Mouse (Mus musculus): Measurements from ENCODE around the gene N4bp2l2. TPM values are rescaled to one million over a fixed set of nuclear protein-coding genes. Genes with fewer than 3 reads are reported as not detected.
A peak's percentile ranks its signal among the peaks of the same experiment; 100 is the strongest.
"Not testable (repeated sequence)": the region's sequence is repeated elsewhere in the genome, so short reads cannot be mapped to it uniquely, and the experiment has no call there.

Gene N4bp2l2
- polyA plus RNA-seq, 1 experiment from 2014 or later: 17.4 TPM

DNA sequence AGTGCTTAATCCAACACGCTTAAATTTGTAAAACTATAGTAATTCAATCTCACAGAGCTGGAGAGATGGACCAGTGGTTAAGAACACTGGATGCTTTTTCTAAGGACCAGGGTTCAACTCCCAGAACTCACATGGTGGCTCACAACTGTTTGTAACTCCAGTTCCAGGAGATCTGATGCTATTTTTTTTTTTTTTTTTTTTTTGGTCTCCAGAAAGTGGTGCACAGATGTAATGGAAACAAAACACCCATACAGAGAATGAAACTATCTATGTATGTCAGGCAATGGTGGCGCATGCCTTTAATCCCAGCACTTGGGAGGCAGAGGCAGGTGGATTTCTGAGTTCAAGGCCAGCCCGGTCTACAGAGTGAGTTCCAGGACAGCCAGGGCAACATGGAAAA lies 5.7 kb downstream of the N4bp2l2 start:
- not testable (repeated sequence) for ATAC-seq (ENCODE audit: low read depth); H3K9ac ChIP-seq (ENCODE audit: low read depth, low read length); H3K27me3 ChIP-seq (ENCODE audit: control insufficient read depth, insufficient read depth, low read depth, low read length); H3K27ac ChIP-seq (ENCODE audit: low read length); H3K9me3 ChIP-seq (replicated peaks; ENCODE audit: control insufficient read depth, low read length)
- WGBS (ENCODE audit: insufficient replicate concordance): 89% methylated on average over 3 of the region's 3 CpGs
- peak overlapping the region; percentile 30; the same call in 1 of the 2 replicates for H3K4me2 ChIP-seq (ENCODE audit: low read depth, low read length)
- H3K36me3 ChIP-seq (ENCODE audit: control insufficient read depth, insufficient read depth): peaks cover 14% of the 10 kb centered on the region
- H3K4me3 ChIP-seq (ENCODE audit: low read depth, low read length): peak overlapping the region; percentile 8; the same call in 1 of the 2 replicates
- peaks cover 30% of the 10 kb centered on the region for H3K4me1 ChIP-seq (ENCODE audit: control insufficient read depth, low read depth, low read length)

DNA sequence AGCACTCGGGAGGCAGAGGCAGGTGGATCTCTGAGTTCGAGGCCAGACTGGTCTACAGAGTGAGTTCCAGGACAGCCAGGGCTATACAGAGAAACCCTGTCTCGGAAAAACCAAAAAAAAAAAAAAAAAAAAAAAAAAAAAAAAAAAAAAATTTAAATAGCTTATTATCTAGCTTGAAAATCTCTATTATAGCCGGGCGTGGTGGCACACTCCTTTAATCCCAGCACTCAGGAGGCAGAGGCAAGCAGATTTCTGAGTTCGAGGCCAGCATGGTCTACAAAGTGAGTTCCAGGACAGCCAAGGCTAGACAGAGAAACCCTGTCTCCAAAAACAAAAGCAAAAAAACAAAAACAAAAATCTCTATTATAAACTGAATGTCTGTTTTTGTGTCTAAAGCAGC lies 6.6 kb downstream of the N4bp2l2 start:
- not testable (repeated sequence) for H3K27ac ChIP-seq (ENCODE audit: low read length); H3K4me3 ChIP-seq (ENCODE audit: low read depth, low read length); H3K9ac ChIP-seq (ENCODE audit: low read depth, low read length); H3K9me3 ChIP-seq (replicated peaks; ENCODE audit: control insufficient read depth, low read length); H3K4me2 ChIP-seq (ENCODE audit: low read depth, low read length); ATAC-seq (ENCODE audit: low read depth); H3K27me3 ChIP-seq (ENCODE audit: control insufficient read depth, insufficient read depth, low read depth, low read length)
- peaks cover 14% of the 10 kb centered on the region for H3K36me3 ChIP-seq (ENCODE audit: control insufficient read depth, insufficient read depth)
- 76% methylated on average over 6 of the region's 6 CpGs for WGBS (ENCODE audit: insufficient replicate concordance)
- H3K4me1 ChIP-seq (ENCODE audit: control insufficient read depth, low read depth, low read length): peaks cover 30% of the 10 kb centered on the region

DNA sequence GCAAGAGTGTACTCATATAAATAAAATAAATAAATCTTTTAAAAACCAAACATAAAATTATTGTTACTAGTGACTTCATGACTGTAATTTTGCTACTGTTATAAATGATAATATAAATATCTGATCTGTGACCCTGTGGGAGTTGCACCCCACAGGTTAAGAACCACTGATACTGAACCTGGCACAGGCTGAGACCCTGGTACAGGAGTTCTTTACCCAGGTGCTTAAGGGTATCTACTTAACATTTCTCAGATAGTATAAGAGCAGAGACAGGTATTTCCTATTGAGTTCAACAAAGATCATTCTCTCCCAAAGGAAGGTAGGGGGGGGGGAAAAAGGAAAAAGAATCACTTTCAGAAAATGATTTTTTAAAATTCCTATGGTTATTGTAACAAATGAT lies 11.4 kb downstream of the N4bp2l2 start:
- no peaks in the 10 kb centered on the region for H3K27me3 ChIP-seq (ENCODE audit: control insufficient read depth, insufficient read depth, low read depth, low read length)
- no peak overlapping the region for H3K27ac ChIP-seq (ENCODE audit: low read length)
- no peak overlapping the region for H3K4me2 ChIP-seq (ENCODE audit: low read depth, low read length)
- no peak overlapping the region for H3K4me3 ChIP-seq (ENCODE audit: low read depth, low read length)
- peaks cover 10% of the 10 kb centered on the region for H3K4me1 ChIP-seq (ENCODE audit: control insufficient read depth, low read depth, low read length)
- H3K9ac ChIP-seq (ENCODE audit: low read depth, low read length): no peak overlapping the region
- H3K9me3 ChIP-seq (replicated peaks; ENCODE audit: control insufficient read depth, low read length): no peaks in the 10 kb centered on the region
- no peaks in the 10 kb centered on the region; the same call in 1 of the 2 replicates for H3K36me3 ChIP-seq (ENCODE audit: control insufficient read depth, insufficient read depth)
- no peak for ATAC-seq (ENCODE audit: low read depth)

DNA sequence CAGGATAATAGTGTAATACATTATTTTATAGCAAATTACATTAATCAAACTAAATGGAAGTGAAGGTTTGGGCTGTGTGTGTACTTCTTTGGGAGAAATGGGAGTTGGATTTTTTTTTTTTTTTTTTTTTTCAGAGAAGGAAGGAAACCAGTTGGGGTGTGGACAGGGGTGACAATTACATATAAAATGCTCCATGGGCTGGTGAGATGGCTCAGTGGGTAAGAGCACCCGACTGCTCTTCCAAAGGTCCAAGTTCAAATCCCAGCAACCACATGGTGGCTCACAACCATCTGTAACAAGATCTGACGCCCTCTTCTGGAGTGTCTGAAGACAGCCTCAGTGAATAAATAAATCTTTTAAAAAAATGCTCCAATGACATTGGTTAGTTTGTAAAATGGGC lies 13.4 kb downstream of the N4bp2l2 start:
- no peak overlapping the region for H3K9ac ChIP-seq (ENCODE audit: low read depth, low read length)
- no peaks in the 10 kb centered on the region for H3K4me1 ChIP-seq (ENCODE audit: control insufficient read depth, low read depth, low read length)
- 75% methylated on average over 2 of the region's 2 CpGs for WGBS (ENCODE audit: insufficient replicate concordance)
- no peaks in the 10 kb centered on the region for H3K27me3 ChIP-seq (ENCODE audit: control insufficient read depth, insufficient read depth, low read depth, low read length)
- H3K27ac ChIP-seq (ENCODE audit: low read length): no peak overlapping the region
- H3K36me3 ChIP-seq (ENCODE audit: control insufficient read depth, insufficient read depth): peaks cover 15% of the 10 kb centered on the region
- no peak for ATAC-seq (ENCODE audit: low read depth)
- H3K9me3 ChIP-seq (replicated peaks; ENCODE audit: control insufficient read depth, low read length): no peaks in the 10 kb centered on the region
- H3K4me2 ChIP-seq (ENCODE audit: low read depth, low read length): no peak overlapping the region
- H3K4me3 ChIP-seq (ENCODE audit: low read depth, low read length): no peak overlapping the region

DNA sequence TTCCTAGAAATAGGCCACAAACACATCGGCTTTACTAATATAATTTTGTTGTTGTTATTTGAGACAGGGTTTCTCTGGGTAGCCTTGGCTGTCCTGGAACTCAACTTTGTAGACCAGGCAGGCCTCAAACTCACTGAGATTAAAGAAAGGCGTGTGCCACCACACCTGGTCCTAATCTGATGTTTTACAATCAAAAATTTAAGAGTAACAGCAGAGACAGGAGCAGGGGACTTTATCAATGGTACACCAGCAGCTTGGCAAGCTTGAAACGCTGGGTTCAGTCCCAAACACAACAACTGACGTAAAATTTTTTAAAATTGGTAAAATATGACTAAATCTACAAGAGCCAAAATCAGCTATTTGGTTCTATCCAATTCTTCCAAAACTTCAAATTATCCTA lies 21.1 kb downstream of the N4bp2l2 start:
- ATAC-seq (ENCODE audit: low read depth): peak; percentile 70
- H3K36me3 ChIP-seq (ENCODE audit: control insufficient read depth, insufficient read depth): peaks cover 34% of the 10 kb centered on the region
- no peaks in the 10 kb centered on the region for H3K9me3 ChIP-seq (replicated peaks; ENCODE audit: control insufficient read depth, low read length)
- peak overlapping the region; percentile 10; the same call in 1 of the 2 replicates for H3K4me2 ChIP-seq (ENCODE audit: low read depth, low read length)
- H3K9ac ChIP-seq (ENCODE audit: low read depth, low read length): no peak overlapping the region
- peaks cover 13% of the 10 kb centered on the region for H3K4me1 ChIP-seq (ENCODE audit: control insufficient read depth, low read depth, low read length)
- H3K27me3 ChIP-seq (ENCODE audit: control insufficient read depth, insufficient read depth, low read depth, low read length): no peaks in the 10 kb centered on the region
- H3K4me3 ChIP-seq (ENCODE audit: low read depth, low read length): no peak overlapping the region
- WGBS (ENCODE audit: insufficient replicate concordance): 47% methylated on average over 4 of the region's 4 CpGs
- H3K27ac ChIP-seq (ENCODE audit: low read length): peak overlapping the region; percentile 58

DNA sequence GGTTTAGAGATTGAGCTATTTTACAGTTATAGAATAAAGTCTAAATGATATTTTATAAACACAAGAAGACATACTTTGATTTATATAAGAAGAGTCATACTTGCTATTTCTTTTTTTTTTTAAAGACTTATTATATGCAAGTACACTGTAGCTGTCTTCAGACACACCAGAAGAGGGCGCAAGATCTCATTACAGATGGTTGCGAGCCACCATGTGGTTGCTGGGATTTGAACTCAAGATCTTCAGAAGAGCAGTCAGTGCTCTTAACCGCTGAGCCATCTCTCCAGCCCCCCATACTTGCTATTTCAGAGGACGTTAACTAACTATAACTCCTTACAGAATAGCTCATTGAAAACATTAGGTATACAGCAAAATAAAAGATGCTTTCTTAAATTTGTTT lies 22.6 kb downstream of the N4bp2l2 start:
- H3K4me3 ChIP-seq (ENCODE audit: low read depth, low read length); H3K9me3 ChIP-seq (replicated peaks; ENCODE audit: control insufficient read depth, low read length); H3K9ac ChIP-seq (ENCODE audit: low read depth, low read length); ATAC-seq (ENCODE audit: low read depth); H3K4me2 ChIP-seq (ENCODE audit: low read depth, low read length); H3K27me3 ChIP-seq (ENCODE audit: control insufficient read depth, insufficient read depth, low read depth, low read length); H3K27ac ChIP-seq (ENCODE audit: low read length): not testable (repeated sequence)
- 89% methylated on average over 4 of the region's 4 CpGs for WGBS (ENCODE audit: insufficient replicate concordance)
- Histone ChIP-seq H3K36me3 (ENCODE audit: control insufficient read depth, insufficient read depth) (peaks cover 26% of the 10 kb centered on the region), H3K4me1 (ENCODE audit: control insufficient read depth, low read depth, low read length) (peaks cover 13% of the 10 kb centered on the region)

DNA sequence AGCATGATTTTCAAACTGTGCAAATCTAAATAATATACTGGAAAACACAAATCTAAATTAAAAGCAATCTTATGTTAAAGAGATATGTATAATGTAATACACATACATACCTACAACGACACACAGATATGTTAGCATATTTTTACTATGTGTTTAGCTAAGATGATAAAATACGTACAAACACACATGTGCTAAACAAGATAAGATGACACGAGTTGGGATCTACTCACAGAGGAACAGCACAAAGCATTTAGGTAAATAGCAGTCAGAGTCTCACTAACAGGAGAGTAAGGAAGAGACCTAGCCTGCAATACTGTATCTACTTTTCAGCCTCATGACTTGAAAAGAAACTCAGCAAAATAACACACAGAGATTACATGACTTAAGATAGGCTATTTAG lies 24.5 kb downstream of the N4bp2l2 start:
- H3K9ac ChIP-seq (ENCODE audit: low read depth, low read length): no peak overlapping the region
- peak overlapping the region; percentile 30; the same call in 1 of the 2 replicates for H3K4me2 ChIP-seq (ENCODE audit: low read depth, low read length)
- H3K27ac ChIP-seq (ENCODE audit: low read length): peak overlapping the region; percentile 71
- WGBS (ENCODE audit: insufficient replicate concordance): 24% methylated on average over 3 of the region's 3 CpGs
- H3K4me3 ChIP-seq (ENCODE audit: low read depth, low read length): no peak overlapping the region
- H3K4me1 ChIP-seq (ENCODE audit: control insufficient read depth, low read depth, low read length): peaks cover 13% of the 10 kb centered on the region
- ATAC-seq (ENCODE audit: low read depth): peak; percentile 91
- H3K36me3 ChIP-seq (ENCODE audit: control insufficient read depth, insufficient read depth): peaks cover 19% of the 10 kb centered on the region
- no peaks in the 10 kb centered on the region for H3K27me3 ChIP-seq (ENCODE audit: control insufficient read depth, insufficient read depth, low read depth, low read length)
- no peaks in the 10 kb centered on the region for H3K9me3 ChIP-seq (replicated peaks; ENCODE audit: control insufficient read depth, low read length)

DNA sequence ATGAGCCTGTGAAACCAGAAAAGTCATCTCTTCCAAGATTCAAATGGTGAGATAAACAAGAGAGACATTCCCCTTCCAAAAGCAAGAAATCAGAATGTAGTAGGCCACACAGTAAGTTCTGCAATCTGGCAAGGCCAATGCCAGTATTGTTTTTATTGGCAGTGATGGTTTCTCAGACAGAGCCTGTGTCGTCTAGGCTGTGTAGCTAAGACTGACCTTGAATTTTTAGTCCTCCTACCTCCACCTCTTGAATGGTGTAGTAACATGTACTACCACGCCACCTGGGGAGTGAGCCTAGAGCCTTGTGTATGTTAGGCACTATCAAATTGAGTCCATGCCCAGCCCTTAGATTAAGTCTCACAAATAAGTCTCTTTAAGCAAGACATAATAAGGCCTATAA lies 36.3 kb downstream of the N4bp2l2 start:
- Histone ChIP-seq H3K4me3 (ENCODE audit: low read depth, low read length) (no peak overlapping the region), H3K4me2 (ENCODE audit: low read depth, low read length) (no peak overlapping the region), H3K27me3 (ENCODE audit: control insufficient read depth, insufficient read depth, low read depth, low read length) (no peaks in the 10 kb centered on the region), H3K9ac (ENCODE audit: low read depth, low read length) (no peak overlapping the region), H3K4me1 (ENCODE audit: control insufficient read depth, low read depth, low read length) (no peaks in the 10 kb centered on the region), H3K27ac (ENCODE audit: low read length) (no peak overlapping the region), H3K36me3 (ENCODE audit: control insufficient read depth, insufficient read depth) (peaks cover under 1% of the 10 kb centered on the region; the same call in 1 of the 2 replicates), H3K9me3 (replicated peaks; ENCODE audit: control insufficient read depth, low read length) (no peaks in the 10 kb centered on the region)
- ATAC-seq (ENCODE audit: low read depth): no peak
- 81% methylated on average over 2 of the region's 2 CpGs for whole genome bisulfite sequencing (ENCODE audit: insufficient replicate concordance)

DNA sequence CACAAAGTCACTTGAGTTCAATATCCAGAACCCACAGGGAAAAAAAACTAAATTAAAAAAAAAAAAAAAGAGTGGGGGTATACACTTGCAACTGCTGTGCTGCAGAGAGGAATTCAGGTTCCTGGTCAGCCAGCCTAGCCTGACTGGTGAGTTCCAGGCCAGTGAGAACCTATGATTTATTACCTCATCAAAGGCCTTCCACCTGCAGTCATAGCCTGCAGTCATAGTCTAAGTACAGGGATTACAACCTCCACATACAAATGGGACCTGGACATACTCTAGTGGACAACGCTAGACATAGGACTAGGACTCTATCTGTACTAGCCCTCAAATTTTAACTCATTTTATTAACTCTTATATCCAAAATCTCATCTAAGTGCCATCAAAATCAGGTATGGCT lies 36.7 kb downstream of the N4bp2l2 start:
- Histone ChIP-seq H3K27me3 (ENCODE audit: control insufficient read depth, insufficient read depth, low read depth, low read length) (no peaks in the 10 kb centered on the region), H3K4me3 (ENCODE audit: low read depth, low read length) (no peak overlapping the region), H3K36me3 (ENCODE audit: control insufficient read depth, insufficient read depth) (no peaks in the 10 kb centered on the region), H3K4me2 (ENCODE audit: low read depth, low read length) (no peak overlapping the region), H3K9me3 (replicated peaks; ENCODE audit: control insufficient read depth, low read length) (no peaks in the 10 kb centered on the region), H3K9ac (ENCODE audit: low read depth, low read length) (no peak overlapping the region), H3K4me1 (ENCODE audit: control insufficient read depth, low read depth, low read length) (no peaks in the 10 kb centered on the region), H3K27ac (ENCODE audit: low read length) (no peak overlapping the region)
- ATAC-seq (ENCODE audit: low read depth): no peak
- WGBS (ENCODE audit: insufficient replicate concordance): 86% methylated on average over 1 of the region's 1 CpGs

Measured in liver, embryonic 16.5 days (tissue).